Mouse (Mus musculus): ENCODE results near the gene Hps4.

DNA sequence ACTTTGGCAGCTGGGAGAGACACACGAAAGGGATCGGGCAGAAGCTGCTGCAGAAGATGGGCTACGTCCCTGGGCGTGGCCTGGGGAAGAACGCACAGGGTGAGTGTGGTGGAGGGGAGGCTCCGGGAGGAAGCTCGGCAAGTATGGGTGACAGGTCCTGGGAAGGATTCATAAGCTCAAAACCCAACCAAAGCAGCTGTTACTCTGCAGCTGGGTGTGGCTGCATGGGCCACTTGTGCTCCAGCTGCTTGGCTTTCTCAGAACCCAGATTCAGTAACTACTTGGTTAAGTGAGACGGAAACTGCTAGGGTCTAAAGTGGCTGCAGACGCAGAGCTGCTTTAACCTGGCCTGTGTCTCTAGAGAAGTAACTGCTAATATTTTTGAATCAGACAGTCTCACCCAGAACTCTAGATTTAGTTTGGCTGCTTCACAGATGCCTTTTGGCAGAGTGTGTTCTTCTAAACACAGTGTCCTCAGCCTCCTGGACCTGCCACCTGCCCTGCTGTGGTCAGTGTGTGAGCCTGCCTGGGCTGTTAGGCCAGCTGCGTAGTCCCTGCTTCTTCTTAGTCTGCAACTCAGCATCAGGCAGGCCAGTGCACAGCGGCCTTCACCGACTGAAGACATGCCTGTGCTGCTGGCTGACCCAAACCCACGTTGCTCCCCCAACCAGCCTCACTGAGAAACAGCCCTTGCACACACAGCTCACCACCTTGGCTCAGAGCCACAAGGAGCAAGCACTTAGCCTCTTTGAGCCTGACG lies 12.9 kb upstream of the Hps4 start:
- no peak for TF ChIP-seq CTCF (IDR thresholded peaks at IDR 0.05; ENCODE audit: extremely low read depth, insufficient read depth, insufficient read length, insufficient replicate concordance)
- no peak for TF ChIP-seq POLR2A (IDR thresholded peaks at IDR 0.05; ENCODE audit: low read depth, low read length)

Measured in spleen, adult 2 months (tissue).